Mouse (Mus musculus) small intestine, adult 2 months (tissue): ENCODE data around the gene F2rl2. TPM values are rescaled to one million over a fixed set of nuclear protein-coding genes. Genes with fewer than 3 reads are reported as not detected.

Experiments used
- H3K27ac ChIP-seq: fragments of 200-500 bp; 2 replicates; pipeline ENCODE4 v1.5.1; 2012; ENCODE audit warnings: low read depth, low read length, control low read depth, inconsistent platforms; ENCODE audit not compliant: insufficient read depth
- H3K27me3 ChIP-seq: fragments of 200-500 bp; 2 replicates; pipeline ENCODE4 v1.6.1; 2012; ENCODE audit warnings: mild to moderate bottlenecking, moderate library complexity, low read length, inconsistent platforms; ENCODE audit not compliant: control insufficient read depth, insufficient read depth
- H3K36me3 ChIP-seq: fragments of 200-500 bp; 2 replicates; pipeline ENCODE4 v1.6.1; 2012; ENCODE audit warnings: mild to moderate bottlenecking, low read length, control low read depth, inconsistent platforms; ENCODE audit not compliant: control insufficient read depth, insufficient read depth
- H3K4me1 ChIP-seq: fragments of 200-500 bp; 2 replicates; pipeline ENCODE4 v1.6.1; 2012; ENCODE audit warnings: low read length, inconsistent platforms, mixed read lengths; ENCODE audit not compliant: control insufficient read depth, insufficient read depth, insufficient read length
- H3K4me3 ChIP-seq: fragments of 200-500 bp; 2 replicates; pipeline ENCODE4 v1.5.1; 2012; ENCODE audit warnings: low read depth, mild to moderate bottlenecking, control low read depth, inconsistent platforms, low read length, moderate library complexity
- CTCF ChIP-seq: fragments of 200-500 bp; IDR thresholded peaks from 2 replicates; pipeline ENCODE4 v1.5.1; 2012; ENCODE audit warnings: low read depth, mild to moderate bottlenecking, control low read depth, inconsistent platforms, low read length, moderate library complexity, mixed read lengths; ENCODE audit not compliant: insufficient replicate concordance, insufficient read length; ENCODE audit errors: extremely low read depth
- POLR2A ChIP-seq: fragments of 200-500 bp; IDR thresholded peaks from 2 replicates; pipeline ENCODE4 v1.6.1; 2012; ENCODE audit warnings: low read depth, mild to moderate bottlenecking, control low read depth, inconsistent platforms, low read length, moderate library complexity
- WGBS: fragments of 180-500 bp; shearing (Covaris S2); methylation state at CpG from one replicate; pipeline ENCODE4 v1.1.7; 2018; 5-methylcytosine and 5-hydroxymethylcytosine counted together
- polyA plus RNA-seq: library from polyadenylated mRNA; depleted of rRNA; stranded (reverse); fragments of >200 nt; gene quantifications from 2 replicates; pipeline ENCODE4 v1.2.3, GENCODE M21; 2012

F2rl2 gene
- polyA plus RNA-seq, 1 experiment: 0.11 TPM

DNA sequence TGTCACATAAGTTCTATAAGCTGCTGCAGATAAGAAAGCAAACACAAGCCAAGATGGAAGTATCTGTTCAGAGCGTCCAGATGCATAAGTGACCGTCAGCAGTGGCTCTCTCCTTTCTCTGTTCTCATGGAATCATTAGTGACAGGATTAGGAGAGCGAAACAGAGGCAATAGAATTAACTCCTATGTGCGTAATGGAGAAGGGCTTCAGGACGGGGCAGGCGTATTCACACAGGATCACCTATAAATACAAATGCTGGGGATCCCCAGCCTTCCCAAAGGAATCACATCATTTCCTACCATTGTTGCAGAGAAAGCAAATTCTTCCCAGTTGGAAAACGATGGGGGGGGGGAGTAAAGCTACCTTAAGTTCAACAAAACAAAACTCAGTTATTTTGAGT lies 37.2 kb upstream of the F2rl2 start:
- Histone ChIP-seq H3K4me3 (no peak overlapping the region), H3K4me1 (no peaks in the 10 kb centered on the region), H3K27ac (no peak overlapping the region), H3K27me3 (no peaks in the 10 kb centered on the region), H3K36me3 (peaks cover 52% of the 10 kb centered on the region)
- 78% methylated on average over 7 of the region's 7 CpGs for WGBS
- TF ChIP-seq POLR2A (no peak), CTCF (no peak)

GRCm38 (mm10) chr13:95663834-95664233 lies 32.8 kb upstream of the F2rl2 start:
- no peaks in the 10 kb centered on the region for H3K27me3 ChIP-seq
- no peak overlapping the region for H3K27ac ChIP-seq
- 95% methylated on average over 4 of the region's 4 CpGs for WGBS
- no peak overlapping the region for H3K4me3 ChIP-seq
- H3K36me3 ChIP-seq: peaks cover 62% of the 10 kb centered on the region
- TF ChIP-seq POLR2A: no peak
- H3K4me1 ChIP-seq: no peaks in the 10 kb centered on the region

- Histone ChIP-seq H3K36me3 (peaks cover 67% of the 10 kb centered on the region), H3K27ac (no peak overlapping the region), H3K4me3 (no peak overlapping the region), H3K27me3 (no peaks in the 10 kb centered on the region), H3K4me1 (no peaks in the 10 kb centered on the region)
- WGBS: 95% methylated on average over 13 of the region's 13 CpGs
- TF ChIP-seq POLR2A (no peak), CTCF (no peak)
Observed at GRCm38 (mm10) chr13:95665644-95666356, 30.9 kb upstream of the F2rl2 start.

DNA sequence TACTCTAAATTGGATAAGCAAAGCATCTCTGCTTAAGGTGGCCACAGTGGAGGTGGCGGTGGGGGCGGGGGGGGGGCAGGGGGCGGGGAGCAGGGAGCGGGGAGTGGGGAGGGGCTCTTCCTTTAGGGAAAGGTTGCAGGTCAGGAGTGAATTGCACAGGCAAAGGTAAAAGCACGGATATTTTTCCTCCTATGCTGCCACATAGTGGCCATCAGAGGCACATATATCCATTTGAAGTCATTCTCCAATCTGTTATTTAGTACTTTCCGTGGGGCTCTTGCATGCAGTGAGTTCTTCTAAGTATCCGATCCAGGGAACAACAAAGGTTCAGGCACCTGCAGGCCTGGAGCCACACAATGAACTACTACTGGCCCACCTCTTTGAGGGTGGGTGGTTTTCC lies 29.4 kb upstream of the F2rl2 start:
- H3K4me1 ChIP-seq: no peaks in the 10 kb centered on the region
- H3K36me3 ChIP-seq: peaks cover 67% of the 10 kb centered on the region
- no peak overlapping the region for H3K4me3 ChIP-seq
- WGBS: 52% methylated on average over 6 of the region's 7 CpGs
- H3K27me3 ChIP-seq: no peaks in the 10 kb centered on the region
- no peak overlapping the region for H3K27ac ChIP-seq
- TF ChIP-seq CTCF (no peak), POLR2A (no peak)

- Histone ChIP-seq H3K36me3 (peaks cover 65% of the 10 kb centered on the region), H3K27ac (no peak overlapping the region), H3K4me1 (no peaks in the 10 kb centered on the region), H3K4me3 (no peak overlapping the region), H3K27me3 (no peaks in the 10 kb centered on the region)
- no peak for TF ChIP-seq POLR2A
- 82% methylated on average over 5 of the region's 5 CpGs for WGBS
Observed at GRCm38 (mm10) chr13:95670534-95670933, 26.1 kb upstream of the F2rl2 start.

GRCm38 (mm10) chr13:95671108-95671897 lies 25.4 kb upstream of the F2rl2 start:
- no peak overlapping the region for H3K27ac ChIP-seq
- TF ChIP-seq CTCF (no peak), POLR2A (no peak)
- 78% methylated on average over 9 of the region's 9 CpGs for WGBS
- H3K27me3 ChIP-seq: no peaks in the 10 kb centered on the region
- H3K4me1 ChIP-seq: no peaks in the 10 kb centered on the region
- peaks cover 59% of the 10 kb centered on the region for H3K36me3 ChIP-seq
- H3K4me3 ChIP-seq: no peak overlapping the region

- no peak for TF ChIP-seq POLR2A
- TF ChIP-seq CTCF: no peak
- no peaks in the 10 kb centered on the region for H3K27me3 ChIP-seq
- H3K27ac ChIP-seq: no peak overlapping the region
- no peaks in the 10 kb centered on the region for H3K4me1 ChIP-seq
- peaks cover 53% of the 10 kb centered on the region for H3K36me3 ChIP-seq
- WGBS: 93% methylated on average over 7 of the region's 7 CpGs
- no peak overlapping the region for H3K4me3 ChIP-seq
Observed at GRCm38 (mm10) chr13:95672372-95672771, 24.3 kb upstream of the F2rl2 start.
